Mouse (Mus musculus) megakaryocyte progenitor cell, adult 5-6 weeks (primary cell): ENCODE results near the gene Icos. TPM values are rescaled to one million over a fixed set of nuclear protein-coding genes. Genes with fewer than 3 reads are reported as not detected.

ENCODE experiments used
- ATAC-seq: replicated peaks from 2 replicates; pipeline ENCODE4 v1.8.0; 2016; ENCODE audit warnings: mild to moderate bottlenecking, moderate TSS enrichment, inconsistent platforms; ENCODE audit not compliant: poor library complexity
- total RNA-seq, 2 experiments: library from RNA; stranded (forward) in 1 of 2; stranded (reverse) in 1 of 2; fragments of 157-497, 149-512 nt in 1 of 2; fragments of 200-1000 nt in 1 of 2; gene quantifications; 2 replicates each; pipeline versions ENCODE4 v1.2.3 to v1.2.4; 2015 to 2017

The Icos gene
- total RNA-seq, 2 experiments from 2014 or later, result 0.52 TPM; not detected in 1

DNA sequence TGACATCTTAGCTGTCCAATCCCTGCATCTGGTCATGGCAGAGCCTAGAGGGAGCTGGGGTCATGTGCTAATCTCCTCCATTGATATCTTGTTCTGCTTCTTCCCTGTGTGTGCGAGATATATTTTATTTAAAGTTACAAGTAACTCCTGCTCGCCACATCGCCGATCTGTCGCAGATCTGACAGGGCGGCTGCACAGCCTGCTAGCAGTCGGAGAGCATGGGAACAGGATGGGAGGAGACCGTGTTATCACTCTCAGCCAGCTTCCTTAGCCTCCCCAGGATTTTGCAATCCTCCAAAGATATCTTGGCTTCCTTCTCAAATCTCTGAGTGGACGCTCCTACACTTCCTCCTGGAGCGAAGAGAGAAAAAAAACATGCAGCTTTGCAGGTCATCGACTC is 17.3 kb upstream of the Icos start:
- peak; percentile 85 for ATAC-seq

DNA sequence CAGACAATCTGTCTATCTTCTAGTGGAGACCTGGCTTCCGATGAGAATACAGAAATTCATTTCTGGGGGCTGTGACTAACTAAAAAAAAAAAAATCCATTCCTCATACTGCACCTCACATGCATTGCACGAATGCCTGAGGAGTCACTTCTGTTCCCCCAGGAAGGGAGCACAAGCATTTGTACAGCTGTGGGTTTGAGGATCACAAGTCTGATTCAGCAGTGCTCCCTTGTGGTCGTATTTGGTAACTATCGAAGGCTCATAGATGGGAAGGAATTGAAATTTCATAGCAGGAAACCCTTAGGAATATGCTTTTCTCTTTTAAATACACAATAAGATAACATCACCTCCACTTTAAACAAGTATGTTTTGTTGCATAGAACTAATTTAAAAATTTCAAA is 16.6 kb upstream of the Icos start:
- peak; percentile 91 for ATAC-seq

- no peak for ATAC-seq
Observed at GRCm38 (mm10) chr1:60962095-60962494, 15.6 kb upstream of the Icos start.

DNA sequence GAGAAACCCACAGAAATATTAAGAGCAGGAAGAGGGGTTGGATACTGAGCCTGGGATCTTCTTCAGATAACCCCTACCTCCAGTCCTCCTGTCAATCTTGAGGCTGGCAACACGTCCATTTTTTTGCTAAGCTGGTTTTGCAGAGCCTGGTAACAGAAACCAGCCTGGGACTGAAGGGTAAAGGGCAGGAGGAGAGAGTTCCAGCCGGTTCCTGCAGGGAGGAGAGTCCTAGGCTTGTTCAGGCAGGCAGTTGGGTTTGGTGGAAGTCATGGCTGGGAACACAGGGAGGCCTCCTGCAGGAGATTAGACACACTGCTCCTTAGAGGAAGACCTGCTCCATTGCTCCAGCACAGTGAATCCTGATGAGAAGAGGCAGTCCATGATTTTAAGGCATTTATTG is 10.2 kb upstream of the Icos start:
- ATAC-seq, result no peak

GRCm38 (mm10) chr1:60970846-60971245 is 6.9 kb upstream of the Icos start:
- no peak for ATAC-seq

DNA sequence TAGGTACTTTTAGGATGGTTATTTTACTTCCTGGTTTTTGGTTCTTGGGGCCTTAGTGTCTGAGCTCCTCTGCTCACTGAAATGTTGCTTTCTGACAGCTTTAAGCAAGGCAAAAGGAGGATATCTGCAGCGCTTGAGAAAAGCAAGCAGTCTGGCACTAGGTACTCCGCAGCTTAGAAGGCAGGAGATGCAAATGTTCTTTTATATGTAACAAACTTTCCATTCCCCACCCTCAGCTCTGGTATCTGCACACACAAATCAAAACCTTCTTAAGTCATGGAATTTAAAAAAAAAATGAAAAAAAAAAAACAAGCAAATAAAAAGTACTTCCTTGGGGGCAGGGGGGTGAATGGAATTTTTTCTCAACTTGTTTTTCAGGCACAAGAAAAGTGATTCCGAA is 3.5 kb upstream of the Icos start:
- ATAC-seq, result no peak

DNA sequence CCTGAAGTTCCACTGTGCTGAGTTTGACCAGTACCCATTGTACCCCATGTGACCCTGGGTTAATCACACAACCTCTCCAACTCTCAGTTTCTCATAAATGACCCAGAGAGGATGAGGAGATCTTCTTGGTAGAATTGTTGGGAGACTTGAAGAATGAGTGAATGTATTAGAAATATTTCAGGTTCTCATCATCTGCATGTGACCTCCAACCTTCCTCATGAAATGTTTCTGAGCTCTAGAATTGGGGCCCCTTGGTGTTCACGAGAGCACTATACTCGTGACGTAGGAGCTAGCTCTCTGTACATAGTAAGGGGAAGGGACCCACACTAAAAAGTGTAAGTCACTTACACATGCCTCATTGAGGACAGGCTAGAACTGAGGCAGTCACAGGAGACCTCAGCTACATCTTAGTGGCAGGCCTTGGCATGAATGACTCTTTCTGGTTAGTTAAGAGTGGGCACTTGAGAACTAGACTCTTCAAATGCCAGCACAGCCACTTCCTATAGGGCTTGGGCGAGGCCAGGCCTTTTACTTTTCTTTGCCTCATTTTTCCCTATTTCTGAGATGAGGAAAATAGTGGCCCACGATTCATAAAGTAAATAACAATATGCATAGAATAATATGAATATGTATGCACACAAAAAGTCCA is 2.0 kb upstream of the Icos start:
- no peak for ATAC-seq

- ATAC-seq, result no peak
Observed at GRCm38 (mm10) chr1:60979126-60979842, 1.6 kb downstream of the Icos start.

DNA sequence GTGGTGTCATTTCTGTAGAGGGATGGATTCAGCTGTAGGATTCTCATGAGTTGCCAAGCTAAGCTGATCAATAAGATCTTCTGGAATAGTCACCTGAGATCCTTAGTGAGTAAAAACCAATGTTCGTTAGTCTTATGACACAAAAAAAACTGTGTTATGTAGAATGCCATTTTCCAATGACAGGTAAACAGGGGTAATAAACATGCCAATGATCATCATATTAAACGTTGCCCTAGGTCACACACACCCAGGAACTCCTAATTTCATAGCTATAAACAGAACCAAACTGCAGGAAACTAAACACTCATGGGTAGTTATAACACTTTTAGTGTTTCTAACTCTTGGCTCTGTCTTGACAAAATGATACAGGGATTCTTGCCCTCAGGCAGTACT is 2.1 kb downstream of the Icos start:
- ATAC-seq, result no peak

DNA sequence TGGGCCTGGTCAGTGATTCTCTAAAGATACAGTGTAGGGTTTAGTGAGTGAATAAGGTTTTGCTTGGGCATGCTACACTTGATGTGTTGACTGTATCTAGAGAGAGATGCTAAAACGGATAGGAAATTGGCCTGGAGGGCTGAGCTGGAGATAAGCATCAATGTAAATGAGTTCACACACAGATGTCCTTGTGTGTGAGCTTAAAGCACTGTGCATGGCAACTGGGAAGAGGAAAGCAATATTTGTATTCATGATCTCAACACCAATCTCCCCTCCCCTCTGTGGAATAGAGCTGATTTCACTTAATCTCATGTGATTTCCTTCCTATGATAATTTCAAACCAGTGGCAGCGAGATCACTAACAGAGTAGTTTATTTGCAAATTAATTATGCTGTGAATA is 7.3 kb downstream of the Icos start:
- no peak for ATAC-seq

DNA sequence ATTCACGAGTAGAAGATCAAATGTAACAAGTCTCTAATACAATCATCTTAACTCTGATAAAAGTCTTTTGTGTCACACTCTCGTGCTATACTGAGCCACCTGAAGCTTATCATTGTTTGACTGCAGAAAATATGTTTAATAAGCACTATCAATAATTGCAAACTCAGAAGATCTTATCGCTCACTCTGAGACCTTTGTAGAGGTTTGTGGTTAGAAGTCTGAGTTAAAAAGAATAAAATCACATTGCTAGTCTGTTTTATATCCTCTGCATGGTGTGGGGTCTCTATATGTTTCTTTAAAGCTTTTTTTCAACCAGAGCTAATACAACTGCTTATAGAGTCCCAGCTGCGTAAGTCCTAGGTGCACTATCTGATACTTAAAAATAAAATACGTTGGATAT is 8.4 kb downstream of the Icos start:
- no peak for ATAC-seq

GRCm38 (mm10) chr1:60989086-60989485 is 11.4 kb downstream of the Icos start:
- ATAC-seq, result no peak

DNA sequence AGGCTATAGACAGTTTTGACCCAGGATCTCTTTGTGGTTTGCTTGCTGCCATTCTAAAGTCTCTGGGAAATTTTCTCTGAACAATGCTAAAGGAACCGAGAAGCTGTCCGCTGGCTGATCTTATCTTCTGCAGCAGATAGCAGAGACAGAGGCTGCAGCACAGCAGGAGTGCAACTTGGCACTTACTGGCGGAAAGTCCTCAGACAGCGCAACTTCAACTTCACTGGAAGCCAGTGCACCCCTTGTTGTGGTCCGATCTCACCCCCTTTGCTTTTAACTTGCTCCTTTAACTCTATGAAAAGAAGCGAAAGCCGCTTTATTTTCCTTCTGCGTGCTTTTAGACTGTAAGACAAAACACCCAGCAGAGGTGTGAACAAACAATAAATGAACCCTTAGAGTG is 12.6 kb downstream of the Icos start:
- ATAC-seq, result no peak

- no peak for ATAC-seq
Observed at GRCm38 (mm10) chr1:60998008-60998557, 20.4 kb downstream of the Icos start.

GRCm38 (mm10) chr1:60998689-60999088 is 21.0 kb downstream of the Icos start:
- ATAC-seq, result no peak

- no peak for ATAC-seq
Observed at GRCm38 (mm10) chr1:61001786-61002354, 24.1 kb downstream of the Icos start.

GRCm38 (mm10) chr1:61006229-61006628 is 28.5 kb downstream of the Icos start:
- no peak for ATAC-seq

DNA sequence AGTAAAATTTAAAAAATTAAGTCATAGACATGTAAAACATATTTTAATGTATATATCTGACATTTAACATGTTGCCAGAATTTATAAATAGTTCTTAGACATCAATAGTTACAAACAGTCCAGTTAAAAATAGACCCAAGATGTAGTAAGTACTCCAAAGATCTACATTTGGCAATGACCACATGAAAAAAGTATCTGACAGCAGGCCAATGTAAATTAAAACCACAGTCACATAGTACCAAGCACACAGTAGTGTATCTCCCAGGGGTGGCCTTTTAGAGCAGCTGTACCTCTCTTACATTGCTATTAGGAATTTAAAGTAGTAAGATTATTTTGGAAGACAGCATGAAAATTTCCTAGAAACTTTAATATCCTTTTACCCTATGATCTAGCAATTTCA is 29.8 kb downstream of the Icos start:
- ATAC-seq, result no peak

GRCm38 (mm10) chr1:61016578-61017118 is 38.9 kb downstream of the Icos start:
- ATAC-seq, result no peak

- ATAC-seq, result no peak
Observed at GRCm38 (mm10) chr1:61026712-61027111, 49.0 kb downstream of the Icos start.

DNA sequence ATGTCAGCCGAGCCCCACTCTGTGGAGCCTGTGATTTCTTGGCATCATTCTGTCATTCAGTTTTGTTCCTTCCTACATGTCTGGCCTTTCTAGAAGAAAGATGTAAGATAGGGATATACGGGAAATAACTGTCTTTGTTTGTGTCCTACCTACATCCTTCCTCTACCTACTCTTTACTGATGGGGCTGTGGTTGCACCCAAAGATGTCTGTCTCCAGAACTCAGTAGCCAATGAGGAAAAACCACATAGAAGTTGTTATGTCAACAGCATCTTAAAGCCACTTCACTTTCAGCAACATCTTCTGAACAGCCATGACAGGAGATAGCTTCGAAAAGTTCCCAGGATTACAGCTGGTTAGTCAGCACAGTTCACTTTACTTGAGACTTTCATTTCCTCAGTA is 49.8 kb downstream of the Icos start:
- ATAC-seq, result no peak

GRCm38 (mm10) chr1:61029919-61030318 is 52.2 kb downstream of the Icos start:
- no peak for ATAC-seq
